Mouse (Mus musculus) retina, postnatal 1 day (tissue): ENCODE measurements around the gene Prkce.
A peak's percentile ranks its signal among the peaks of the same experiment; 100 is the strongest.

ENCODE experiments used
- DNase-seq: peaks from one replicate; pipeline ENCODE4 v3.0.0-alpha.2; 2012

Prkce gene

GRCm38 (mm10) chr17:86167320-86168230 is at the start of gene Prkce:
Gene Prkce (plus strand): TSS chr17:86167785.
- peak; percentile 91 for DNase-seq

GRCm38 (mm10) chr17:86123146-86123545 is 44.4 kb upstream of the Prkce start:
- no peak for DNase-seq

- DNase-seq = no peak
Observed at GRCm38 (mm10) chr17:86125908-86126307, 41.7 kb upstream of the Prkce start.

GRCm38 (mm10) chr17:86128198-86128597 is 39.4 kb upstream of the Prkce start:
- DNase-seq = no peak

GRCm38 (mm10) chr17:86132534-86132933 is 35.1 kb upstream of the Prkce start:
- no peak for DNase-seq

- DNase-seq = no peak
Observed at GRCm38 (mm10) chr17:86134461-86134860, 33.1 kb upstream of the Prkce start.

GRCm38 (mm10) chr17:86135835-86136234 is 31.8 kb upstream of the Prkce start:
- no peak for DNase-seq

- no peak for DNase-seq
Observed at GRCm38 (mm10) chr17:86144537-86145078, 23.0 kb upstream of the Prkce start.

GRCm38 (mm10) chr17:86145079-86145951 is 22.3 kb upstream of the Prkce start, which contains the start of gene Srbd1:
Gene Srbd1 (minus strand): TSS chr17:86145175.
- peak; percentile 96 for DNase-seq

- no peak for DNase-seq
Observed at GRCm38 (mm10) chr17:86149726-86150125, 17.9 kb upstream of the Prkce start.

- DNase-seq = peak; percentile 96
Observed at GRCm38 (mm10) chr17:86150867-86151348, 16.7 kb upstream of the Prkce start.

GRCm38 (mm10) chr17:86156999-86157398 is 10.6 kb upstream of the Prkce start:
- peak; percentile 56 for DNase-seq

- DNase-seq = no peak
Observed at GRCm38 (mm10) chr17:86162672-86163071, 4.9 kb upstream of the Prkce start.

GRCm38 (mm10) chr17:86164416-86164815 is 3.2 kb upstream of the Prkce start:
- DNase-seq = no peak

GRCm38 (mm10) chr17:86166051-86166566 is 1.5 kb upstream of the Prkce start:
- no peak for DNase-seq

- DNase-seq = peak; percentile 85
Observed at GRCm38 (mm10) chr17:86166567-86167319, 842 bp upstream of the Prkce start.

- DNase-seq = peak; percentile 62
Observed at GRCm38 (mm10) chr17:86168231-86168981, 821 bp downstream of the Prkce start.

- DNase-seq = no peak
Observed at GRCm38 (mm10) chr17:86169092-86169491, 1.5 kb downstream of the Prkce start.

GRCm38 (mm10) chr17:86170164-86170958 is 2.8 kb downstream of the Prkce start:
- no peak for DNase-seq

- DNase-seq = no peak
Observed at GRCm38 (mm10) chr17:86175516-86175915, 7.9 kb downstream of the Prkce start.
